Mouse (Mus musculus): ENCODE measurements at regions not wholly inside any gene's neighbourhood (a gene's known extent, or its start where the extent isn't known, plus 50 kb on each side); places are given as distances from the start of the nearest gene placed in this dataset.

DNA sequence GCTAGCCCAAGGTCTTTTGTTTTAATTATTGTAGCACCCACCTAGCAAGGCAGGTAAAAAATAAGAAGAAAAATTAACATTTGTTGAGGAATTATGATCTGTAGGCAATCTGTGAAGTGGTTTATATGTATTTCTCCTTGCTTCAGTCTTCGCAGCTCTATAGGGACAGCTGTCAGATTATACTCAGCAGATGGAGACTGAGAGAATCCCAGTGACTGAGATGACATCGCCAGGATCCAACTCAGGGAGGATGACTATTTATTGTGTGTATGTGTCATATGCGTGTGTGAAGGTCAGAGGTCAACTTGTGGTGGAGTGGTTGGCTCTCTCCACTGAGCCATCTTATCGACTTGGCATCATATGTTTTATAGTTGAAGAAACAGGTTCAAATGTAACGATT lies 362.0 kb upstream of the Chd6 start:
- no peak for DNase-seq (ENCODE audit: low spot score in 2 of 2)

DNA sequence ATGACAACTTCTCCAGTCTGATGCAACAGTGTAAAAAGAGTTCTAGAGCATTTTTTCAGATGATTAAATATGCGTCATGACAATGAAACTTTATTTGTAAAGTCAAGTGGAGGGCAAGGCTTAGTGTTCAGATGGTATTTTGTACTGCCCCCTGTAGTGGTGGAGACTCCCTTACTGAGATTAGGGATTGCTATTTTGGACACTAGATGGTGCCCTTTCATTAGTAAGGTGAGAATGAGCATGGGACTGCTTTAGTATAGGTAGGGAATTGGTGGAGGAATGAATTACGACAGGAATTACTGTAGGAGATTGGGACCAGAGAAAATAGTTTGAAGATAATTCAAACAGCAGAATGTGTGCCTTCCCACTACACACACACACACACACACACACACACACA lies 361.1 kb upstream of the Chd6 start:
- DNase-seq (ENCODE audit: low spot score in 2 of 2): no peak

DNA sequence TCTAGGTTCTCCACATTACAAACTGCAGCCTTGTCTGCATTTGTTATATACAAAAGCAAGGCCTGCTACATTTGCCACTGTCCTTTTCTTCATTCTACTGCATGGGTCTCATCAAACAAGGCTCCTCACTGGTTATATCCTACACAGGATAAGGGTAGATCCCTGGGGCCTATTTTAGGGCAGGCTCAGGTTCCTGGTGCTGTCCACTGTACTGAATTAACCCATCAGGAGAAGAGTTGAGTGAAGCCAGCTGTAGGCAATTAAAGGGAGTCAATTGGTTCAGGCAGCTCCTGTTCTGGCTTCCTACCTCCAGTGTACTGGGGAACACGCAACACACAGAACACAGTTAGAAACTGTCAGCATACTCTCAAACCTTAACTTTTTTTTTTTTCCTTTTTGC lies 358.2 kb upstream of the Chd6 start:
- no peak for DNase-seq (ENCODE audit: low spot score in 2 of 2)

DNA sequence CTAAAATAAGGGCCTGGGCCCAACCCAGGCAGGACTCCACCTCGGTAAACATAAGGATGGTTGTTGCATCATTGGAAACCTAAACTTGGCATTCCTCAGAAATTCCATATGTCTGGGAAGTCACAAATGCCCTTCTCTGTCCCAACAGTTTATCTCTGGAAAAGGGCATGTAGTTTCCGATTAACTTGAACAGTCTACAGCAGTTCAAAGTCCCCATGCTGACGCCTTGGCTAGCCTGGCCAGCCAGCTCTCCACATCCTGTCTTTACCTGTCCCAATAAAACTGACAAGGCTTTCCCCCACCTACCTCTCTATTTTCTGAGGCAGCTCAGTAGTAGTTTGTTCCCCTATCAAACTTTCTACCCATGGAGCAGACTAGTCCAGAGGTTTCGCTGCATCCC lies 351.7 kb upstream of the Chd6 start:
- no peak for DNase-seq (ENCODE audit: low spot score in 2 of 2)

DNA sequence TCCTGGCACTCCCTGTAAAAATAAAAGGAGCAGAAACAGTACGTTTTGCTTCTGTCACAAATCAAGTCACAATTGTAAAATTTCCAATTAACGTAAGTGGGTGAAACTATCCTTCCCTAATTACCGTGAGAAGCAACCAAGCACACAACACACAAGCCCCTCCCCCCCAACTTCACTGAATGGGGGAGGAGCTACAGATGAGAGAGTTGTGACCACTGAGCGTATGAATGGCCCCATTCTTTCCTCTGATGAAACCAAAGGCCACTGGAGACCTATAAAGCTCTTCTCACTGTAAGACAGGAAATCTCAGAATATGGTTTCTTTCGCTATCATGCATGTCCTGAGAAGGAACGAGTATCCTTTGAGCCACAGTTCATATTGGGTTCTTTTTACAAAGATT lies 345.6 kb upstream of the Chd6 start:
- no peak for DNase-seq (ENCODE audit: low spot score in 2 of 2)

DNA sequence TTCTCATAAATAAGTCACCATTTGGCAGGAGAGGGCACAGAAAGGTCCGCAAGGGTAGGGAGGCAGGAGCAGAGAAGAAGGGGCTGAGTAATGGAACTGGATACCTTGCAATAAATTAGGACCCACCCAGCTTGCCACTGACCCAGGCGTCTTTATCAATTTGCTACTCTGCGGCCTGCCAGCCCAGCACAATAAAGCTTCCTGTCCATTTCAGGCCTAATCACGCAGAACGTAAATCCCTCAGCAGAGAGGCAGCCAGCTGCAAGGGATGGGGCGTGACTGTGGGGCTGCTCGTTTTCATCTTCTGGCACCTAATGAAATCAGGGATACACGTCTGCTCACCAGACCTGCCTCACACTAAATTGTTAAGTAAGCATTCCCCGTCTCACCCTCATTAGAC lies 324.9 kb upstream of the Chd6 start:
- no peak for DNase-seq (ENCODE audit: low spot score in 2 of 2)

DNA sequence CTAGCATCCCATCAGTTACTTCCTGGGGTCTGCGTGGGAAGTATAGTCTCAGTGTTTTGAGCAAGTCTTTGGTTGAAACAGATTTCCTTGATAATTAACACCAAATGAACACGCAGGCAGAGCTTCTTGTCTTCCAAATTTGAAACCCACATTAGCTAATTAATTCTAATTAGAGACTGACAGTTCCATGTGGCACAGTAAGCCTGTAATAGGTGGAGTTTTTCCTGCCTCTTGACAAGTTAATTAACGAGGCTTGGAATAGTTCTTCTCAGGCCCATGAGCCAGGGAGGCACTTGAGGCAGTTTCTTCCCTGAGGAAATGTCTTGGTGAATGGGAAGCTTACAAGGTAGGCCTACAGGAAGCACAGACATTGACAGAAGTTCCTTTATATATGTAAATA lies 320.4 kb upstream of the Chd6 start:
- DNase-seq (ENCODE audit: low spot score in 2 of 2): no peak

DNA sequence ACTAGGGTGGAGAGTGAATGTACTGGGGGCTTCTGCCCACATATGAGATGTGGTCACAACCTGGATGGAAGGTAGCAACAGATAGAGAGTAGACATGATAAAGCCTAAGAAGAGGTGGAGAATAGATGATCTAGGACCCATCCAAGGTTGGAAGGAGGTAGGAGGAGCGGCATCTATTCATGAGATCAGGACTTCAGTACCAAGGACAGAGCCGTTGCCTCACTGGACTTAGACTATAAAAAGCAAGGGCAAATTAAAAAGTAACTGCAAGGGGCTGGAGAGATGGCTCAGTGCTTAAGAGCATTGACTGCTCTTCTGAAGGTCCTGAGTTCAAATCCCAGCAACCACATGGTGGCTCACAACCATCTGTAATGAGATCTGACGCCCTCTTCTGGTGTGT lies 316.7 kb upstream of the Chd6 start:
- DNase-seq (ENCODE audit: low spot score in 2 of 2): no peak

DNA sequence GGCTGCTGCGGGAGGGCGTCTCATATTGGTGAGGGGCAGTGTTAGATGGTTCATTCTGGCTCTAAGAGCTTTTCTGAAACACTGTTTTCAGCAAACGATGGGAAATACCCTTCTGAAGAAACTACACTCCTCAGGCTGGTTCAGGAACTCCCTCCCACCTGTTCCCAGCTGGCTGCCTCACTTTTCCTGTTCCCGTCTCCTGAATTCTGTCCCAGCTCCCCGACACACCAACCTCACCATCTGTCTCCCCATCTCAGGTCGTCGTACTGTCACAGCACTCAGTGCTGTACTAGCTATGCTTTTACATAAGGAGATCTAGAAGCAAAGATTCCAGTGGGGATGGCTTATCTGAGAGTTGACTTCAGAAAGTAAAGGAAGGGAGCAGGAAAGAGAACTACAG lies 309.2 kb upstream of the Chd6 start:
- DNase-seq (ENCODE audit: low spot score in 2 of 2): peak in 1 of 2 experiments; percentile 13

DNA sequence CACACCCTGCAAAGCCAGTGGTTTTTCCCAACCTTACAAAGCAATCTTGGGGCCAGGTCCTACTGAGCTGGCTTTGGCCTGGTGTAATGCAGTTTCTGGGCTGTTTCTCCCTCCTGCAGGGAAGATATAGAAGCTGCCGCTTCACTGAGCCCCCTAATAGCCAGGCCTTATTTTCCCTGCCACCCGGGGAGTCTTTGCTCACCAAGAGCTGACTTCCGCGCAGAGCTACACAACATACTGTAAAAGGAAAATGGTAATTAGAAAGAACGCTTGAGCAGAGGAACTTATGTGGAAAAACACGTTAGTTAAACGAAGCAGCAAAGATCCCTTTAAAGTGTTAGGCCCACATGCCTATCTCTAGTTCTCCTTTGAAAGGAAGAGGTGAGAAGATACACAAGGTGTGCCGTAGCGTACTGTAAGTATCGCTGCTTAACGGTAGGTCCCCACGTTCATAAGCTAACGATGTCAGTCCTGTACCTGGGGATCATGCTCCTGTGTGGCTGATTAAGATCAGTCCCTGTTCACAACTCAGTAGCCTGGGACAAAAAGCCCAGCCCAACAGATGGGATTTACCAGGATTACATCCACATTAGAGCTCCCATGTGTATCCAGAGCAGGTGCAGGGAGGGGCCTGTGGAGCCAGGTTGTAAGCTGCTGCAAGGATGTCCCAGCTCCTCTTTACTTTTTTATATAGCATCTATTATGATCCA lies 307.5 kb upstream of the Chd6 start:
- no peak for DNase-seq (ENCODE audit: low spot score in 2 of 2)

DNA sequence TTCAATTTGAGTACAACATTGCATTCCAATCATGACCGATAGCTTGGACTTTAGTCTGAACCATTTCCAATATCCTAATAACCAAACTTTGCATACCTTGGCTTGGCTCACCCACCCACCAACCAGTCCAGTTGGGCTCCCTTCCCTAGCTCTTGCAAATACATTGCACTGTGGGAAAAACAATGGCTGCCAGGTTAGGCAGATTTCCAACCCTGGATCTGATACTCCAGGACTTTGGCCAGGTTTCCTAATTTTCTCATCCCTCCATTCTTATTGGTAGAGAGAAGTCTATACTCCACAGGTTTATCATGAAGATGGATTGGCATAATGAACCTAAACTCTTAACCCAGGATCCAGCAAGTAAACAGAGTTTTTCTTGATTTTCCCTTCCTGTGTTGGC lies 299.4 kb upstream of the Chd6 start:
- no peak for DNase-seq (ENCODE audit: low spot score in 2 of 2)

DNA sequence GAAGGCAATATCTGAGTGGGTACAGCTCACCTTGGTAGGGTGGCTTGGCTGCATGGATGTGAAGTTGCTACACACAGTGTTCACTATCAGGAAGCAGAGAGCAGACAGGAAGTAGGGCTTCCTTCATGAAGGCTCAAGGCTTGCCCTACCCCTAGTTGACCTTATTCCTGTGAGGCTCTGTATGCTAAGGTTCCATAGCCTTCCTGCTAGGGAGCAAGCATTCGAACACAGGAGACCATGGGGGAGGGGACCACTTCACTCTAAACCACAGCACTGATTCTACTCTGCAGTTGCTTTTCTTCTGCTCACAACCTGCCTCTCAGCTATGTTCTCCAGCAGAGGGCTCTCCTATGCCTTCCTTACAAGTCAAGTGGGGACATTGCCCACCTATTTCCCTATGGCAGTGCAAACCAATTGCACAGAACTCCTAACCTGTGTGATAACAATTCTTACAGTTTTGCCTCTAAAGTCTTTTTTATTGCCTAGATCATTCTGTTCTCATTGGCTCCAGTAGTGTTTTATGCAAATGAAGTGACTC lies 297.0 kb upstream of the Chd6 start:
- no peak for DNase-seq (ENCODE audit: low spot score in 2 of 2)

DNA sequence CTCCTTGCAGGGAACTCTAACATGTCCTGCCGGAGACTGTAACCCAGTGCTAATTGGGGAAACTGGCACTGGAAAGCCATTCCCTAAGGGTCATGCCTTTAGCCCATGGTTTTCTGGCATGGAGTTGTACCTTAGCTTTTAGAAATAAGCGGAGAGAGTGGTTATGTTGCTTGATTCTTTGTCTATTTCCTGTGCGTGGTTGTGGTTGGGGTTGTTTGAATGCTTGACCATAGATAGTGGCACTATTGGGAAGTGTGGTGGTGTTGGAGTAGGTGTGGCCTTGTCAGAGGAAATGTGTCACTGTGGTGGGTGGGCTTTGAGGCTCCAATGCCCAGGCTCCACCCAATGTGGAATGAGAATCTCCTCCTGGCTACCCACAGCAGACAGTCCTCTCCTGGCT lies 289.2 kb upstream of the Chd6 start:
- no peak for DNase-seq (ENCODE audit: low spot score in 2 of 2)

DNA sequence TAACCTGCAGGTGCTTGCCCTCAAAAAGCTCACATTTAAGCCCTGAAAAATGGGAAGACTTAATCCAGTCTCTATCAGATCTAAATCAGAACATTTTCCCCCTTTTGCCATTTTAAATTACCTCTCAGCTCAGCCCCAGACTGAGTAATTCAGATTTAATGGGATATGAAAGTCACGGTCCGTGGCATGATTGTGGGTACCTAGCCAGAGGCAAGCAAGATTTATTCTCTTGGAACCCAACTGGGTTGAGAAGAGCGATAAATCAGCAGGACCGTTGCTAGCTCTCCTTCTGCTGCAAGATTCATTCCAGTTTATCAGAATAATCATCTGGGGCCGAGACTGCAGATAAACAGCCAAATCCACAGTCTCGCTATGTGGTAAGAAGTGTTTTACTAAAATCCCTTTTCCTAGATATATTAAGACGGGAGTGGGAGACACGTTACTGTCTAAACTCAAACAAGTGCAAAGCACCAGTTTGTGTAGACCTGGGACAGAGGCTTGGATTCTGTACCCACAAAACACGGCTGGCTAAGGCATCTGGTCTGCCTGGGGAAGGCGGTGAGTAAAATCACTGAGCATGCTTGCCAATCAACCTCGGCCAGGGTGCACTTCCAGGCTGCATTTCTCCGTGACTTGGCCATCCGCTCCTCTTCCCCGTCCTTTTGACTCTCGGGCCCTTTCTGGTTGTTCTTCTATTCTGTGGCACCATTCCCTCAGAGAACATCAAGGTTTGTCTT lies 282.2 kb upstream of the Chd6 start:
- DNase-seq (ENCODE audit: low spot score in 2 of 2): no peak

DNA sequence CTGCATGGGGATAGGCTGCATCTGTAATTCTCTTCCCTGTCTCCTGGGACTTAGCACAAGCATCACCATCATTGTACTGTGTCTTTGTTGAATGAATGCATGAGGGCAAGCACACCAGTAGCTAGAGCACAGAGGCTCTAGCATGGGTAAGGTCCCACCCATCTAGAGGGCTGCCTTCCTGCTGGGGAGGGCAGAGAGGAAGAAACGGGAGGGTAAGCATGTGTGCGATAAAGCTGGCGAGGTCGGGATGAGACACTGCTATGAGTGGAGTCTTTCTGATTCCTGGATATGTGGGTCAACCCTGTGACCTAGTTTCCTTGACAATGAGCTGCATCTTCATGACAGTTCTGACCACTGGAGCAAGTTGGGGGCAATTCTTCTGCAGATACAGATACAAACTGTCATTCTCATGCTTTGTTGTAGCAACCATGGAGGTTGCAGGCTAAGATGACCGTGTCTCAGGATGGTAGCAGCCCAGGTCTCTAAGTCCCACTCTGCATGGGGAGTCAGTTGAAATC lies 280.5 kb upstream of the Chd6 start:
- DNase-seq (ENCODE audit: low spot score in 2 of 2): no peak

DNA sequence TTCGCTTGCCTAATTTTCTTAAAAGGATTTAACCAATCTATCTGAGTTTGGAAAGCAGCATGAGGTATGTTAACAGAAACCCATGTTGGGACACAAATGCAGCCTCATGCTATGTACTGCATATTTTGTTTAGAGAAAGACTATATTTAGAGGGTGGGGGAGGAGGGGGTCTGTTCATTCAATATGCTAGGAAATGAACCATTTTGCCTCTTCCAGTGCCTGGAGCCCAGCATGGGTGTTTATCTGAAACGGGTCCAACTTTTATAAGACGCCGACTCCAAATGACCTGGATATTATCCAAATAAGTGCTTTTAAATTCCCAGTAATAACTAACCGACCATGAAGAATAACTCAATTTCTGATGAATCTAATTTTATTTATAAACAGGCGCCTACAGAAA lies 278.2 kb upstream of the Chd6 start:
- DNase-seq (ENCODE audit: low spot score in 2 of 2): no peak

DNA sequence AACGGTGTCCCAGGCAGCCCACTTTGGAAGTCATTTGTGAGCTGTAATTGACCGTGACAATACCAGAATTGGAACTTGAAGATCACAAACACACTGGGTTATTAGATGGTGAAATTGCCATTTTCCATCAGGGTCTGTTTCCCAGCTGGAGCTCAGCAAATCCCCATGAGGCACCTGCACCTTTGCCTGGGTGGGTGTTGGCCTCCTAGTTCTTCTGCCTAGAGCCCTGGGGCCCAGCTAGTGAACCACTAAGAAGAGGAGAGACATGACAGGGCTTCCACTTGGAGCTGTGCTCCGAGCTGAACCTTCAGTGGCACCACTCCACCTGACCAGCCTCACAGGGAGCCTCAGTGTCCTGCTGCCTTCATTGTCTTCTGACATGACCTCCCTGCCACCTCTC lies 273.5 kb upstream of the Chd6 start:
- no peak for DNase-seq (ENCODE audit: low spot score in 2 of 2)

DNA sequence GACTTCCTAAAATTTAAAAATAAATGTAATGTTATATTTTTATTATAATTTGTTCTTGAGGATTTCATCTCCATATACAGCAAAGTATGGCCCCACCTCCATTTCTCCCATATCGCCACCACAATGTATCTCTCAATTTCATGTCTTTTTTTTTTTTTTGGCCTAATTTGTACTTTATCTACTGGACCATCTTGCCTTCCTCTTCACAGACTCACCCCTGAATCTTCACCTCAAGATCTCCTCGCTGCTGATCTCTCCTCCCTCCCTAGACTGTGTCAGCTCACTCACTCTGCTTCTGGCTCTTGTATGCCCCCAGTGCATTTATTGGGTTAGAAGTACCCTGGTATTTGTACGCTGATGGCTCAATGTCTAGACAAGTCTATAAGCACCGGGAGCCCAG lies 269.4 kb upstream of the Chd6 start:
- DNase-seq (ENCODE audit: low spot score in 2 of 2): no peak

DNA sequence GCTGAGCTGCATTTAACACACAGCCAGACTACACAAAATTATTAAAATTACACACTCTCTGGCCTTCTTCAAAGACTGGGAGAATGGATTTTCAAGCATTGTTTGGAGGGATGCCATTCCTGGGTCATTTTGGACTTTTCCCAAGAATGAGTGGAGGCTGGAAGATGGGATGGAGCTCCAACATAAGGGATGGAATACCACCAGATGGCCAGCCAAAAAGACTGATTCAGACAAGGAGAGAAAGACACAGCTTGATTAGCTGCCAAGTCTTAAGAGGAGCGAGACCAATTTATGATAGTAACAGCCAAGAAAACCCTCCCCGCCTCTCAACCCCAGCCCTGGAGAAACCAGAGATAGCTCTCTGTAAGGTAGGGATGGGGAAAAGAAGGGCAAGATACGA lies 253.4 kb upstream of the Chd6 start:
- DNase-seq (ENCODE audit: low spot score in 2 of 2): peak in 1 of 2 experiments; percentile 9

DNA sequence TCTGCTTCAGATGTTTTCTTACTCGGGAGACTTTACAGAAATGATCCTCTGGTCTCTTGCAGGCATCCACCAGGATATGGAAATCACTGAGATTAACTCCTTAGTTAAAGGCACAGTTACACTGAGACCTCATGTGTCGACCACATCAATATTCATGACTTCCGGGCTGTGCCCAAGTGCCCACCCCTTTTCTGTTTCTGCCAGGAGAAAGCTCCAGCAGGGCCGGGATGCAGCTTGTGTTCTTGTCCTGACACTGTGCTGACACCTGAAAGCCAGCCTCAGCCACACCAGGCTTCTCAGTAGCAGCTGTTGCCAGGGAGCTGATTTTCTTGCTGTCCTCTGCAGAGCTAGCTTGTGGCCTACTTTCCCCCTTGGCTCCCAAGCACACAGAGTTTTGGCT lies 240.2 kb upstream of the Chd6 start:
- DNase-seq (ENCODE audit: low spot score in 2 of 2): no peak

DNA sequence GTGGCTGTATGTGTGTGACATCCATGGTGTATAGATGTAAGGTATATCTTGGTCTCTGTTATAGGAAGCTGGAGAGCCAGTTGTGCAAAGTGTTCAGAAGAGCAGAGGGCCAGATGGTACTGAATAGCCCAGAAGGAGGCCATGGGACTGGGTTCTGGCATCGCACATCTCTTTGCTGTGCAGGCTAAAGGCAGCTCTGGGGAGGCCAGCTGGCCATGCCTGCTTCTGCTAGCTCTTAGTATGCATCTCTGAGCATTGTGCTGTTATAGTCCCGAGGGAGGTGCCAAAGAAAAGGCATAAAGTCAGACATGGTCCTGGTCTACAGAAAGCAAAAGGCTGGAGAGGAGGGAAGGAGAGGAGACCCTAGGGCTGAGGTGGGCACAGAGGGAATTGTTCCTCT lies 235.1 kb upstream of the Chd6 start:
- no peak for DNase-seq (ENCODE audit: low spot score in 2 of 2)

DNA sequence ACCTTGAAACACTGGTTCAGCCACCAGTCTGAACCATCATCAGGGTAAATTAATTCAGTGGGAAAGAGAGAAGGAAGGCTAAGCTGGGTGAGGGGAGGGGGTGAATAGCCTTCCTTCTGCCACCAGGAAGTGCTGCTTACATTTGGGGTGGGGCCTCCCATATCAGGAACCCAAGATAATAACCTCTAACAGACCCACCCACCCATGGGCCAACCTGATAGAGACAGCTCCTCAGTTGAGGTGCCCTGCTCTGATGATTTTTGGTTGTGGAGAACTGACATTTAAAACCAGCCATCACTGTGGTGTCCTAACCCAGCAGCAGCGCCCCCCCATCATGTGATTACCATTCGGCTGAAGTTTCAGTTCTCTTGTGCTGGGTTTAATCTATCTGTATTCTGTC lies 233.8 kb upstream of the Chd6 start:
- no peak for DNase-seq (ENCODE audit: low spot score in 2 of 2)

DNA sequence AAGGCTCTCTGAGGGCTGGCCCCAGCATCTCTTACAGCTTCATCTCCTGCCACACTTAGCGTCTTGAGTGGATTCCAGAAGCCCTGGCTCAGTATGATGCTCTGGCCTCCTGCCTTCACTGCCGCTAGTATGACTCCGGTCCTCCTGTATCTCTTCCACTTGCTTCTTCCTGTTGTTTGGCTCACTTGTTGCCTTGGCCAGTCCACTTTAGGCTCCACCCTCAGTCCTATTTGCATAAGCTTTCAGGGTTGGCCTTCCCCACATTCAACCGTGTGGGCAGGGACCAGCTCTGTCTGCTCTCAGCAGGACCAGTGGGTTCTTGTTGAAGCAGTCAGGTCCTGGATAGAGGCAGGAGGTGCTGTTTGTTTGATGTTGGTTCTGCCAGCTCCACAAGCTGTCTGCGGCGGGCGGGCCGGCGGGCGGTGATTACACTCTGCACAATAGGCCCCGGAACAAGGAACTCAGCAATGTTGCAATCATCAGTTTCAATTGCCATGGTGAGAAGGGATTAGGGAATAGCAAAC lies 232.6 kb upstream of the Chd6 start:
- DNase-seq (ENCODE audit: low spot score in 2 of 2): no peak

Measured in frontal cortex, postnatal 14 days (tissue).